Mouse (Mus musculus): ENCODE measurements around the gene Dnmt3a. TPM values are rescaled to one million over a fixed set of nuclear protein-coding genes. Genes with fewer than 3 reads are reported as not detected.

The Dnmt3a gene
- polyA plus RNA-seq, 1 experiment from 2014 or later: 109 TPM

DNA sequence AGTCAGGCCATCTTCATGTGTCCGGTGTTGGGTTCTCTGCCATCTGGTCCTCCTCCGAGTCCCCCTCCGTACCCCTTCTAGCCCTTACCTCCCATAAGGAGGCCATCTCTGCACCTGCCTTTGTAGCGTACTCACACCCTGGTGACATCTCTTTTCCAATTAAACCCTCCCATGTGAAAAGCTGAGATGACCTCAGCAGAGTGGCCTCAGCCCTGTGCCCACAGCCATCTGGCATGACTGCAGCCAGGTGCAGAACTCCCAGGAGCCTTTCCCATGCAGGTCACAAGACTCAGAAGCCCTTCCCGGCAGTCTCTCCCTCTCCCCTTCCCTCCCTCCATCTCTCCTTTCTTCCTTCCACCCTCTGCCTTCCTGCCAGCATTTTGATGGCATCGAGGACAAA lies 141.7 kb downstream of the Dnmt3a start:
- ATAC-seq (ENCODE audit: low FRiP score, low read depth): no peak
- 52% methylated on average over 6 of the region's 6 CpGs for WGBS

DNA sequence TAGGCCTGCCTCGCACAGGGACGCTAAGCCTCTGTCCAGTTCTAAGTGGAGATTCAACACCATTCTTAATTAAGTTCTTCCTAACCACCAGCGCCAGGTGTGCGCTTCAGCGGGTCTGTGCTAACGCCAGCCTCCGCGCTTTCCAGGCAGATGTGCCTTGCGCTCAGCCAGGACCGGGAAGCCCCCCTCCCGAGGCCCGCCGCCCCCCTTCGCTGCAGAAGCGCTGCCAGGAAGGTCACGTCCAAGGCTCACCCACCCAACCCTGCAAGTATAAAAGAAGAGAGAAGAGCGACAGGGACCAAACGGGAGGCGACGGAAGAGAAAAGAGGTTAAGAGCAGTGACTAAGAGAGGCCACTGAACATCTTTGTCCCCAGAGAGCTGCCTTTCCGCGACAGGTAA lies 148.8 kb downstream of the Dnmt3a start, which contains the start of gene Pomc:
TSS of gene Pomc (plus strand) at position 301 of the 400 bp plus-strand sequence.
- no peak within 1 kb of the TSS for H3K9ac ChIP-seq
- H3K27ac ChIP-seq (replicated peaks): no peak within 1 kb of the TSS
- H3K4me2 ChIP-seq: peak within 1 kb of the TSS; percentile 31
- H3K27me3 ChIP-seq: peaks cover 13% of the 10 kb centered on the region
- WGBS: 15% methylated on average over 22 of the region's 22 CpGs
- H3K4me3 ChIP-seq: no peak within 1 kb of the TSS
- H3K4me1 ChIP-seq (replicated peaks): peaks cover 5% of the 10 kb centered on the region
- no peak for ATAC-seq (ENCODE audit: low FRiP score, low read depth)
- H3K36me3 ChIP-seq: no peaks in the 10 kb centered on the region
- no peaks in the 10 kb centered on the region for H3K9me3 ChIP-seq

More for the DNA sequence above, 141.7 kb downstream of the Dnmt3a start:
- Histone ChIP-seq H3K4me2 (no peak overlapping the region), H3K4me3 (no peak overlapping the region), H3K4me1 (replicated peaks) (peaks cover 3% of the 10 kb centered on the region; the same call in 1 of the 2 replicates), H3K9ac (no peak overlapping the region), H3K27me3 (peaks cover under 1% of the 10 kb centered on the region; the same call in 1 of the 2 replicates), H3K9me3 (no peaks in the 10 kb centered on the region), H3K27ac (replicated peaks) (no peak overlapping the region), H3K36me3 (no peaks in the 10 kb centered on the region)

DNA sequence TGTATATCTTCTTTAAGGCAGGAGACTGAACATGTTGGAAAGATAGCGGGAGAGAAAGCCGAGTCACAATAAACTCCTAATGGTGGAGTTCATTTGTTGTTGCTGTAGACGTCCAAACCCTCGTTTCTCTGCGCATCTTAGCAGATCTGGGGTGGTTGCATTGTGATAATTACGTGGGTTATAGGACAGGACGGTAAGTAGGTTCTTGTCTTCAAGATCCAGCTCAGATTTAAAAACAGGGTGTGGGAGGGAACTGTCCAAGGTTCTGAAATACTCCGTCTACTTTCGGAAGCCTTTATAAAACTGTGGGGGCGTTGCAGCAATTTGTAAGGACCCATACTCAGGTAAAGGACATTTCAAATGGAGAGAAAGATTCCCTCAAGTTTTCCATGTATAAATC lies 149.6 kb downstream of the Dnmt3a start:
- Histone ChIP-seq H3K27ac (replicated peaks) (no peak overlapping the region), H3K9me3 (no peaks in the 10 kb centered on the region), H3K27me3 (peaks cover 13% of the 10 kb centered on the region), H3K4me2 (no peak overlapping the region), H3K9ac (no peak overlapping the region), H3K4me3 (no peak overlapping the region), H3K36me3 (no peaks in the 10 kb centered on the region), H3K4me1 (replicated peaks) (peaks cover 7% of the 10 kb centered on the region)
- no peak for ATAC-seq (ENCODE audit: low FRiP score, low read depth)
- WGBS: 31% methylated on average over 10 of the region's 10 CpGs

DNA sequence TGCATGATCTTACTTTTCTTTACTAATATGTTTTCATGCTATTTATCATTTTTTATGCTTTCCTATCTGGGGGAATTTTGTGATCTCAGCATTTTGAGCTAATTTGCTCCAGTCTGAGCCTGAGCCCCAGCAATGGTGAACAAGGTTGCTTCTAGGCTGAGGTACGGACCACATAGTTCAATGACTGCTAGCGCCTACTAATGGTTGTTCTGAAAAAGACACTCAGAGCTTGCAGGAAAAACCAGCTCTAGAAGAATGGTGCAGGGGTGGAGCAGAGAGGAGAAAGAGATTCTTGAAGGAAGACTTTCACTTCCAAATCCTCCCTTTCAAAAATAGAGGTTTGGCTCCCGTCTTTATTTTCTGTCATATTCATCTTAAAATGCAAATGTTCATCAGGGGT lies 150.5 kb downstream of the Dnmt3a start:
- Histone ChIP-seq H3K9me3 (no peaks in the 10 kb centered on the region), H3K27ac (replicated peaks) (no peak overlapping the region), H3K4me1 (replicated peaks) (peaks cover 11% of the 10 kb centered on the region), H3K4me2 (no peak overlapping the region), H3K4me3 (no peak overlapping the region), H3K9ac (no peak overlapping the region), H3K27me3 (peaks cover 13% of the 10 kb centered on the region), H3K36me3 (no peaks in the 10 kb centered on the region)
- WGBS: 15% methylated on average over 3 of the region's 3 CpGs
- no peak for ATAC-seq (ENCODE audit: low FRiP score, low read depth)

DNA sequence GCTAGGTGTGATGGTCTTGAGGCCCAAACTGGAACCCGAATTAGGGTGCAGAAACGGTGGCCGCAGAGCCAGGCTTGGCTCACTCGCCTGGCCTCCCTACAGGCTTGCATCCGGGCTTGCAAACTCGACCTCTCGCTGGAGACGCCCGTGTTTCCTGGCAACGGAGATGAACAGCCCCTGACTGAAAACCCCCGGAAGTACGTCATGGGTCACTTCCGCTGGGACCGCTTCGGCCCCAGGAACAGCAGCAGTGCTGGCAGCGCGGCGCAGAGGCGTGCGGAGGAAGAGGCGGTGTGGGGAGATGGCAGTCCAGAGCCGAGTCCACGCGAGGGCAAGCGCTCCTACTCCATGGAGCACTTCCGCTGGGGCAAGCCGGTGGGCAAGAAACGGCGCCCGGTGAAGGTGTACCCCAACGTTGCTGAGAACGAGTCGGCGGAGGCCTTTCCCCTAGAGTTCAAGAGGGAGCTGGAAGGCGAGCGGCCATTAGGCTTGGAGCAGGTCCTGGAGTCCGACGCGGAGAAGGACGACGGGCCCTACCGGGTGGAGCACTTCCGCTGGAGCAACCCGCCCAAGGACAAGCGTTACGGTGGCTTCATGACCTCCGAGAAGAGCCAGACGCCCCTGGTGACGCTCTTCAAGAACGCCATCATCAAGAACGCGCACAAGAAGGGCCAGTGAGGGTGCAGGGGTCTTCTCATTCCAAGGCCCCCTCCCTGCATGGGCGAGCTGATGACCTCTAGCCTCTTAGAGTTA lies 154.2 kb downstream of the Dnmt3a start:
- WGBS: 2% methylated on average over 53 of the region's 53 CpGs
- peak overlapping the region; percentile 66 for H3K9ac ChIP-seq
- H3K27ac ChIP-seq (replicated peaks): peak overlapping the region; percentile 95
- H3K27me3 ChIP-seq: peaks cover 4% of the 10 kb centered on the region
- no peaks in the 10 kb centered on the region for H3K9me3 ChIP-seq
- peak overlapping the region; percentile 55 for H3K4me3 ChIP-seq
- peaks cover 11% of the 10 kb centered on the region for H3K4me1 ChIP-seq (replicated peaks)
- H3K36me3 ChIP-seq: peaks cover 4% of the 10 kb centered on the region; the same call in 1 of the 2 replicates
- ATAC-seq (ENCODE audit: low FRiP score, low read depth): peak; percentile 97
- H3K4me2 ChIP-seq: peak overlapping the region; percentile 74

DNA sequence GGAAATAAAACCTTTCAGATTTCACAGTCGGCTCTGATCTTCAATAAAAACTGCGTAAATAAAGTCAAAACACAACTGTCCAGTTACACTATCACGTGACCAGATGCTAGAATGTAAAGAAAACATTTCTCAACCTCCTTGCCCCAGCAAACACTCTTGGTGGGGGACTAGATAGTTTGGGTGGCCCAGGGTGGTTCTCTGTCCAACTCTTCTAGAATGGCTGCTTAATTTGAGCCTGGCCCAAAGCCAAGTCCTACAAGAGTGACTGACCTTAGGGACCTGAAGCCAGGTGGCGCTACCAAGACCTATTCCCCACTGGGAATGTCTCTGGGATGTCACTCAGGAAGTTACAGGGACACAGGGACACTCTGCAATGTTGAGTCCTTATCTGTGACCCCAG lies 154.7 kb downstream of the Dnmt3a start:
- Histone ChIP-seq H3K36me3 (peaks cover 9% of the 10 kb centered on the region), H3K27me3 (peaks cover 4% of the 10 kb centered on the region; the same call in 1 of the 2 replicates), H3K4me3 (peak overlapping the region; percentile 55), H3K27ac (replicated peaks) (peak overlapping the region; percentile 95), H3K9me3 (no peaks in the 10 kb centered on the region), H3K9ac (peak overlapping the region; percentile 66), H3K4me1 (replicated peaks) (peaks cover 11% of the 10 kb centered on the region), H3K4me2 (peak overlapping the region; percentile 74)
- WGBS: 55% methylated on average over 4 of the region's 4 CpGs
- ATAC-seq (ENCODE audit: low FRiP score, low read depth): no peak

Other genes with a start within 250 kb of the Dnmt3a start
- 48.7 and 58.5 TPM in 2 replicates for gene Dtnb, start 233.6 kb upstream of the Dnmt3a start, polyA plus RNA-seq (2015; fragmentation: Nextera tagmentation; extraction: Ambion mirVana)
- 3.4 and 4.0 TPM in 2 replicates for gene Pomc, start 148.9 kb downstream of the Dnmt3a start, polyA plus RNA-seq (2015; fragmentation: Nextera tagmentation; extraction: Ambion mirVana)
- gene Efr3b, start 232.9 kb downstream of the Dnmt3a start, polyA plus RNA-seq (2015; fragmentation: Nextera tagmentation; extraction: Ambion mirVana): 38.6 and 42.1 TPM in 2 replicates